Mouse (Mus musculus): ENCODE results near the gene Gm13539.
A peak's percentile ranks its signal among the peaks of the same experiment; 100 is the strongest.

Gene Gm13539

DNA sequence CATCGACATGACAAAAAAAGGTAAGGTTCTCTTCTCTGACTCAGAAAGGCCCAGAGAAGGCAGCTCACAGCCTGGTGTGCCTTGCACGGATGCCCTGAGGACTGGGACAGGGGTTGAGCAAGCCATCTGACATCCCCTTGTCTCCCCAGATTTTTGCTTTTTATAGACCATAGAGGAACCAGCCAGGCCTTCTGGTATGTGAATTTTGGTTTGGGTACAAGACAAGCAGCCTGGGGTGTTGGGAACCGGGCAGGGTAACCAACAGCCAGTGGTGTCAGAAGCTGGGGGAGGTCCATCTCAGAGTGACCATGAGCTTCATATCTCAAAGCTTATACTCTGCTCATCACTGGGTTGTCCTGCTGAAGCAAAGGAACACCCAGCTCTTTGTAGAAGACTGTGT, 42.7 kb downstream of the Gm13539 start:
- DNase-seq (ENCODE audit: low read depth, low spot score) = no peak

DNA sequence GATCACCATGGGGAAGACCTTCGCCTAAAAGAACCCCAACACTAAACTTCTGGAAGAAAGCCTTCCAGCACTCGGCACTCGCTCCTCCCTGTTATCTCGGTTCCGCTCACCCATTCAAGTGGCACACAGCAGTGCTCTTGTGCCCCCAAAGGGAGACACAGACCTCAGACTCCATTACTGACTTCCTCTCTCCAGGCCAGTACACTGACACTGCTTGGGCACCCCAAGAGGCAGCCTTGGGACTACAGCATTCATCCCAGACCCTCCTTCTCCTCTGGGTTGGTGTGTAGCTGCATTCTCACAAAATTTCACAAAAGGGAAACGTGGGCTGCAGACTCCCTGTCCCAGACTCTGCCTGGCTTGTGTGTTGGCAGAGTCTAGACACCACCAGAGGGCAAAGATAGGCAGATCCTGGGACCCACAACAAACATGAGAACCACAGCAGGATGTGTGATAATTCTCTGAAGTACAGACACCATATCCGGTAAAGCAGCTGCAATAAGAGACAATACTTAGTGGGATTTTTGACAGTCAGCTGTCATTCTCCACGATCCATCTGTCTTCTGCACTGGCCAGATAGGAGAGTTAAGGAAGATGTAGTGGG, 46.4 kb downstream of the Gm13539 start:
- DNase-seq (ENCODE audit: low read depth, low spot score) = no peak

GRCm38 (mm10) chr2:25830786-25831185, 48.7 kb downstream of the Gm13539 start:
- no peak for DNase-seq (ENCODE audit: low read depth, low spot score)

DNA sequence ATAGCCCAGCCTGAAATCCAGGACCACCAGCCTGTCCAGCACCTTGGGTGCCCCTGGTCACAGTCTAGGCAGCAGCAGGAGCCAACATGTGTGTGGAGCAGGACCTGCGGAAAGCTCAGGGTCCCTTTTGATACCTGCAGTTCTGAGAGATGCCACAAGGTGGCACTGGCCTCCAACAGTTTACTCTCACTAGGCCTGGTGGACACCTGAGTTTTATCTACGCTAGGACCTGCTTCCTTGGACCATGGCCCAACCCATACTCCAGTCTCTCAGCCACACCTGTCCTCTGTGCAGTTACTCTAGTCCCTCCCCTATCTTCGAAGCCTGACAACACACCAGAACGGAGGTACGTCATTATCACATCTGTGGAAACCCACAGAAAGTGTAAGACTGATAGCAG, 54.2 kb downstream of the Gm13539 start:
- peak; percentile 79 for DNase-seq (ENCODE audit: low read depth, low spot score)
